Mouse (Mus musculus) heart, adult 2 months (tissue): ENCODE results near the gene Otud3. TPM values are rescaled to one million over a fixed set of nuclear protein-coding genes. Genes with fewer than 3 reads are reported as not detected.

Source experiments
- DNase-seq, 2 experiments: peaks; one replicate each; pipeline ENCODE4 v3.0.0; 2021
- H3K27ac ChIP-seq: fragments of 200-600 bp; 2 replicates; pipeline ENCODE4 v1.8.1; 2022
- H3K27me3 ChIP-seq: fragments of 200-500 bp; 2 replicates; pipeline ENCODE4 v1.6.1; 2012; ENCODE audit warnings: mild to moderate bottlenecking, low read length, inconsistent platforms, mixed read lengths; ENCODE audit not compliant: control insufficient read depth, insufficient read depth
- H3K36me3 ChIP-seq: fragments of 200-500 bp; 2 replicates; pipeline ENCODE4 v1.6.1; 2012; ENCODE audit warnings: low read length, inconsistent platforms; ENCODE audit not compliant: control insufficient read depth, insufficient read depth
- H3K4me1 ChIP-seq: fragments of 200-500 bp; 2 replicates; pipeline ENCODE4 v1.6.1; 2011; ENCODE audit warnings: low read length; ENCODE audit not compliant: control insufficient read depth, insufficient read depth
- H3K4me3 ChIP-seq: fragments of 200-600 bp; 2 replicates; pipeline ENCODE4 v1.8.1; 2022
- H3K79me2 ChIP-seq: fragments of 200-500 bp; replicated peaks from 2 replicates; pipeline ENCODE4 v1.6.1; 2012; ENCODE audit warnings: mild to moderate bottlenecking, inconsistent platforms, low read length, moderate library complexity, mixed read lengths; ENCODE audit not compliant: control insufficient read depth, insufficient read depth
- H3K9ac ChIP-seq: fragments of 200-500 bp; 2 replicates; pipeline ENCODE4 v1.6.1; 2012; ENCODE audit warnings: low read depth, mild to moderate bottlenecking, control low read depth, inconsistent platforms, low read length, mixed read lengths
- CTCF ChIP-seq: fragments of 200-600 bp; IDR thresholded peaks from 2 replicates; pipeline ENCODE4 v1.8.1; 2022; ENCODE audit warnings: antibody characterized with exemption, mild to moderate bottlenecking, moderate library complexity
- EP300 ChIP-seq: fragments of 200-500 bp; IDR thresholded peaks from 2 replicates; pipeline ENCODE4 v1.6.1; 2011; ENCODE audit warnings: low read depth, low read length, control low read depth; ENCODE audit not compliant: insufficient read depth
- POLR2A ChIP-seq: fragments of 200-500 bp; IDR thresholded peaks from 2 replicates; pipeline ENCODE4 v1.6.1; 2011; ENCODE audit warnings: mild to moderate bottlenecking, low read depth, low read length, control low read depth; ENCODE audit not compliant: insufficient read depth
- WGBS: fragments of 180-500 bp; shearing (Covaris S2); methylation state at CpG from one replicate; pipeline ENCODE4 v1.1.7; 2018; 5-methylcytosine and 5-hydroxymethylcytosine counted together
- intact Hi-C: fragments of 180-260 bp; cut with DNase I; formaldehyde crosslinking; loops from one replicate; pipeline ENCODE4 v1.15.1; 2025
- polyA plus RNA-seq: library from polyadenylated mRNA; depleted of rRNA; stranded (reverse); fragments of >200 nt; gene quantifications from 2 replicates; pipeline ENCODE4 v1.2.3, GENCODE M21; 2012
- total RNA-seq, 2 experiments: library from RNA; stranded (reverse); gene quantifications; 2 replicates each; pipeline ENCODE4 v1.2.3; 2021

Gene Otud3
- total and polyA plus RNA-seq, 3 experiments = 6.1 to 11.7 (median 10.4) TPM

GRCm38 (mm10) chr4:138884261-138884660 lies 29.5 kb downstream of the Otud3 start:
- no peak overlapping the region for H3K27ac ChIP-seq
- H3K79me2 ChIP-seq = no peaks in the 10 kb centered on the region
- intact Hi-C loops = loop anchor here (1.0 kb wide), 1 partner anchor 18 kb away; no protein-coding TSS in a partner anchor
- peak; percentile 52; the same call in 1 of the 2 replicates for TF ChIP-seq EP300
- peak; percentile 93 for TF ChIP-seq CTCF
- TF ChIP-seq POLR2A = no peak
- H3K4me3 ChIP-seq = no peak overlapping the region
- WGBS = 15% methylated on average over 6 of the region's 6 CpGs
- no peaks in the 10 kb centered on the region for H3K4me1 ChIP-seq
- H3K36me3 ChIP-seq = no peaks in the 10 kb centered on the region
- H3K27me3 ChIP-seq = no peaks in the 10 kb centered on the region; the same call in 1 of the 2 replicates
- DNase-seq = peak; percentile 74 to 86
- no peak overlapping the region for H3K9ac ChIP-seq

- TF ChIP-seq POLR2A = no peak
- no peak for TF ChIP-seq CTCF
- no peak for TF ChIP-seq EP300
- no peaks in the 10 kb centered on the region; the same call in 1 of the 2 replicates for H3K27me3 ChIP-seq
- H3K79me2 ChIP-seq = no peaks in the 10 kb centered on the region
- intact Hi-C loops = no loop called here
- WGBS = 25% methylated on average over 16 of the region's 16 CpGs
- no peak overlapping the region for H3K4me3 ChIP-seq
- no peaks in the 10 kb centered on the region for H3K36me3 ChIP-seq
- H3K4me1 ChIP-seq = no peaks in the 10 kb centered on the region
- H3K9ac ChIP-seq = no peak overlapping the region
- DNase-seq = no peak
- H3K27ac ChIP-seq = no peak overlapping the region
Measured at GRCm38 (mm10) chr4:138882179-138882578, 31.6 kb downstream of the Otud3 start.

GRCm38 (mm10) chr4:138880811-138881584 lies 32.7 kb downstream of the Otud3 start:
- H3K79me2 ChIP-seq = no peaks in the 10 kb centered on the region
- H3K36me3 ChIP-seq = no peaks in the 10 kb centered on the region
- no peaks in the 10 kb centered on the region for H3K4me1 ChIP-seq
- WGBS = 64% methylated on average over 7 of the region's 7 CpGs
- no peak overlapping the region for H3K4me3 ChIP-seq
- H3K27me3 ChIP-seq = no peaks in the 10 kb centered on the region; the same call in 1 of the 2 replicates
- no peak overlapping the region for H3K27ac ChIP-seq
- intact Hi-C loops = no loop called here
- peak; percentile 44 to 51 for DNase-seq
- no peak overlapping the region for H3K9ac ChIP-seq
- no peak for TF ChIP-seq CTCF
- no peak for TF ChIP-seq EP300
- no peak for TF ChIP-seq POLR2A

GRCm38 (mm10) chr4:138879808-138880207 lies 33.9 kb downstream of the Otud3 start:
- TF ChIP-seq POLR2A (no peak), EP300 (no peak)
- 82% methylated on average over 11 of the region's 11 CpGs for WGBS
- DNase-seq = no peak
- no peaks in the 10 kb centered on the region for H3K36me3 ChIP-seq
- H3K4me1 ChIP-seq = no peaks in the 10 kb centered on the region
- H3K27me3 ChIP-seq = no peaks in the 10 kb centered on the region; the same call in 1 of the 2 replicates
- H3K9ac ChIP-seq = no peak overlapping the region
- intact Hi-C loops = no loop called here
- H3K79me2 ChIP-seq = no peaks in the 10 kb centered on the region
- no peak overlapping the region for H3K4me3 ChIP-seq
- no peak overlapping the region for H3K27ac ChIP-seq

- H3K79me2 ChIP-seq = no peaks in the 10 kb centered on the region
- 21% methylated on average over 8 of the region's 8 CpGs for whole genome bisulfite sequencing
- peak; percentile 51 to 52 for DNase-seq
- no peak for TF ChIP-seq POLR2A
- no peak for TF ChIP-seq EP300
- TF ChIP-seq CTCF = no peak
- H3K4me1 ChIP-seq = no peaks in the 10 kb centered on the region
- no peak overlapping the region for H3K9ac ChIP-seq
- no peak overlapping the region for H3K4me3 ChIP-seq
- H3K36me3 ChIP-seq = no peaks in the 10 kb centered on the region
- no peak overlapping the region for H3K27ac ChIP-seq
- H3K27me3 ChIP-seq = no peaks in the 10 kb centered on the region; the same call in 1 of the 2 replicates
- intact Hi-C loops = no loop called here
Measured at GRCm38 (mm10) chr4:138878783-138879182, 35.0 kb downstream of the Otud3 start.

- TF ChIP-seq POLR2A (no peak), EP300 (no peak), CTCF (no peak)
- no peaks in the 10 kb centered on the region for H3K36me3 ChIP-seq
- H3K79me2 ChIP-seq = no peaks in the 10 kb centered on the region
- no peak within 1 kb of the TSS for H3K4me3 ChIP-seq
- H3K4me1 ChIP-seq = no peaks in the 10 kb centered on the region
- H3K27me3 ChIP-seq = no peaks in the 10 kb centered on the region; the same call in 1 of the 2 replicates
- no peak within 1 kb of the TSS for H3K27ac ChIP-seq
- DNase-seq = no peak
- 48% methylated on average over 4 of the region's 4 CpGs for WGBS
- intact Hi-C loops = no loop called here
- H3K9ac ChIP-seq = no peak within 1 kb of the TSS
Measured at GRCm38 (mm10) chr4:138877731-138878130, 36.0 kb downstream of the Otud3 start, which contains the start of gene Pla2g2e. Gene Pla2g2e, plus strand, starts transcription at chr4:138877942.
